Comparison of ENCODE assay signal across 23 mouse cellular contexts in genomic region chr17:30154861-30155260, GRCm38 (mm10).
DNase-seq lines count a peak whose midpoint lies in the region; ATAC-seq and TF ChIP-seq lines count a peak whose summit lies in the region.
"Had no signal": no experiment of that assay in that cellular context is flagged by ENCODE, and none has a peak within 500 bp of the region (broad histone marks: within the 10 kb centered on the region; RNA-seq: fewer than 3 reads in every experiment).

No protein-coding gene starts in this region.

- intact Hi-C loops in gastrocnemius, adult 2 months (cut with DNase I) = no loop called here
- intact Hi-C loops in heart, adult 2 months (cut with DNase I) = loop anchor here (5.0 kb wide), 1 partner anchor 37 kb away; no protein-coding TSS in a partner anchor

- TF ChIP-seq POLR2A in heart, adult 2 months (IDR thresholded peaks at IDR 0.05; ENCODE audit: insufficient read depth, low read depth, low read length) = no peak

- 0 out of 2 replicates have a peak overlapping the region, but pooled peaks have one; percentile 31 for H3K27ac ChIP-seq in gastrocnemius, adult 2 months
- peak overlapping the region; percentile 56 for H3K27ac ChIP-seq in heart, embryonic 15.5 days
- no peak overlapping the region for H3K27ac ChIP-seq in heart, adult 2 months
- 0 out of 2 replicates have a peak overlapping the region, but pooled peaks have one; percentile 17 for H3K27ac ChIP-seq in limb, embryonic 12.5 days
- no peak overlapping the region for H3K27ac ChIP-seq in limb, embryonic 10.5 days
- no peak overlapping the region for H3K27ac ChIP-seq in stomach, embryonic 16.5 days (ENCODE audit: low read length)
- H3K27ac ChIP-seq: embryonic facial prominence, embryonic 10.5 days; embryonic facial prominence, embryonic 15.5 days; hindbrain, embryonic 15.5 days; intestine, embryonic 15.5 days; layer of hippocampus, adult 2 months; left cerebral cortex, adult 2 months; liver, embryonic 13.5 days had no signal

- no peak for TF ChIP-seq CTCF in gastrocnemius, adult 2 months (IDR thresholded peaks at IDR 0.05)
- TF ChIP-seq CTCF in heart, adult 2 months (IDR thresholded peaks at IDR 0.05) = no peak

- WGBS in heart, embryonic 15.5 days = 35% methylated on average over 1 of the region's 1 CpGs
- 61% methylated on average over 1 of the region's 1 CpGs for WGBS in heart, adult 2 months
- WGBS in limb, embryonic 12.5 days = 75% methylated on average over 1 of the region's 1 CpGs
- WGBS in limb, embryonic 10.5 days = 50% methylated on average over 1 of the region's 1 CpGs
- 40% methylated on average over 1 of the region's 1 CpGs for WGBS in stomach, embryonic 16.5 days

- H3K4me3 ChIP-seq in gastrocnemius, adult 2 months = no peak overlapping the region
- no peak overlapping the region for H3K4me3 ChIP-seq in heart, embryonic 15.5 days
- H3K4me3 ChIP-seq in heart, adult 2 months = no peak overlapping the region
- H3K4me3 ChIP-seq in limb, embryonic 12.5 days (replicated peaks) = no peak overlapping the region
- H3K4me3 ChIP-seq in limb, embryonic 10.5 days = no peak overlapping the region
- H3K4me3 ChIP-seq in stomach, embryonic 16.5 days (replicated peaks; ENCODE audit: low read length) = no peak overlapping the region
- H3K4me3 ChIP-seq: embryonic facial prominence, embryonic 10.5 days; embryonic facial prominence, embryonic 15.5 days; hindbrain, embryonic 15.5 days; intestine, embryonic 15.5 days; layer of hippocampus, adult 2 months; left cerebral cortex, adult 2 months; liver, embryonic 13.5 days; midbrain, embryonic 15.5 days had no signal

- H3K9ac ChIP-seq in heart, embryonic 15.5 days = no peak overlapping the region
- H3K9ac ChIP-seq in heart, adult 2 months (ENCODE audit: low read depth, low read length) = no peak overlapping the region
- no peak overlapping the region for H3K9ac ChIP-seq in limb, embryonic 12.5 days (replicated peaks)
- no peak overlapping the region for H3K9ac ChIP-seq in stomach, embryonic 16.5 days (ENCODE audit: low read length)
- H3K9ac ChIP-seq: embryonic facial prominence, embryonic 15.5 days; hindbrain, embryonic 15.5 days; intestine, embryonic 15.5 days; liver, embryonic 13.5 days; midbrain, embryonic 15.5 days had no signal

- no peak for ATAC-seq in heart, embryonic 15.5 days (replicated peaks; ENCODE audit: insufficient number of reproducible peaks, insufficient read depth, low FRiP score, low read depth)
- no peak for ATAC-seq in limb, embryonic 12.5 days (ENCODE audit: insufficient number of reproducible peaks, insufficient read depth, low FRiP score, low TSS enrichment, low read depth)
- peak; percentile 21; the same call in 1 of the 2 replicates for ATAC-seq in stomach, embryonic 16.5 days (ENCODE audit: insufficient read depth, low FRiP score)
- ATAC-seq: forebrain, embryonic 16.5 days; intestine, embryonic 15.5 days; midbrain, embryonic 15.5 days; Patski had no signal

- H3K27me3 ChIP-seq in heart, embryonic 15.5 days = no peaks in the 10 kb centered on the region
- H3K27me3 ChIP-seq in heart, adult 2 months (ENCODE audit: control insufficient read depth, insufficient read depth, low read length) = no peaks in the 10 kb centered on the region
- H3K27me3 ChIP-seq in limb, embryonic 12.5 days = no peaks in the 10 kb centered on the region
- no peaks in the 10 kb centered on the region for H3K27me3 ChIP-seq in limb, embryonic 10.5 days (ENCODE audit: low read depth, poor library complexity, severe bottlenecking)
- H3K27me3 ChIP-seq in stomach, embryonic 16.5 days (ENCODE audit: control insufficient read depth, insufficient read depth, low read length) = no peaks in the 10 kb centered on the region
- H3K27me3 ChIP-seq: embryonic facial prominence, embryonic 15.5 days; hindbrain, embryonic 15.5 days; intestine, embryonic 15.5 days; liver, embryonic 13.5 days; midbrain, embryonic 15.5 days; Patski had no signal

- no peak overlapping the region for H3K4me2 ChIP-seq in heart, embryonic 15.5 days
- no peak overlapping the region for H3K4me2 ChIP-seq in limb, embryonic 12.5 days
- H3K4me2 ChIP-seq in stomach, embryonic 16.5 days (ENCODE audit: low read depth, low read length) = no peak overlapping the region
- H3K4me2 ChIP-seq: embryonic facial prominence, embryonic 15.5 days; hindbrain, embryonic 15.5 days; intestine, embryonic 15.5 days; liver, embryonic 13.5 days; midbrain, embryonic 15.5 days had no signal

- H3K9me3 ChIP-seq in heart, embryonic 15.5 days (replicated peaks) = no peaks in the 10 kb centered on the region
- no peaks in the 10 kb centered on the region for H3K9me3 ChIP-seq in limb, embryonic 12.5 days
- no peaks in the 10 kb centered on the region for H3K9me3 ChIP-seq in limb, embryonic 10.5 days (replicated peaks)
- H3K9me3 ChIP-seq in stomach, embryonic 16.5 days (replicated peaks; ENCODE audit: control insufficient read depth, low read length) = no peaks in the 10 kb centered on the region
- H3K9me3 ChIP-seq: embryonic facial prominence, embryonic 10.5 days; embryonic facial prominence, embryonic 15.5 days; hindbrain, embryonic 15.5 days; intestine, embryonic 15.5 days; liver, embryonic 13.5 days; midbrain, embryonic 15.5 days had no signal

- TF ChIP-seq EP300 in heart, adult 2 months (IDR thresholded peaks at IDR 0.05; ENCODE audit: insufficient read depth, low read depth, low read length) = no peak

- peaks cover 5% of the 10 kb centered on the region; the same call in 1 of the 2 replicates for H3K79me2 ChIP-seq in heart, adult 2 months (replicated peaks; ENCODE audit: control insufficient read depth, insufficient read depth, low read length)

- peak; percentile 16 for DNase-seq in gastrocnemius, adult 2 months
- DNase-seq in gastrocnemius, postnatal 25 days = no peak
- no peak for DNase-seq in heart, adult 2 months
- no peak for DNase-seq in limb, embryonic 10.5 days (ENCODE audit: low spot score)
- DNase-seq: adrenal gland, postnatal 10 days; kidney, adult 2 months; kidney, postnatal 36 days; liver, embryonic 13.5 days; lung, adult 18-20 months; lung, postnatal 10 days; right cerebral cortex, postnatal 4 days had no signal

- peaks cover 60% of the 10 kb centered on the region for H3K4me1 ChIP-seq in heart, embryonic 15.5 days (replicated peaks)
- H3K4me1 ChIP-seq in heart, adult 2 months (ENCODE audit: control insufficient read depth, insufficient read depth, low read length) = peaks cover 11% of the 10 kb centered on the region
- peaks cover 27% of the 10 kb centered on the region for H3K4me1 ChIP-seq in limb, embryonic 12.5 days (replicated peaks)
- H3K4me1 ChIP-seq in limb, embryonic 10.5 days = peaks cover 37% of the 10 kb centered on the region
- H3K4me1 ChIP-seq in stomach, embryonic 16.5 days (ENCODE audit: control insufficient read depth, insufficient read depth, low read length) = peaks cover 8% of the 10 kb centered on the region

- H3K36me3 ChIP-seq in heart, embryonic 15.5 days = no peaks in the 10 kb centered on the region
- H3K36me3 ChIP-seq in heart, adult 2 months (ENCODE audit: control insufficient read depth, insufficient read depth, low read length) = peaks cover 9% of the 10 kb centered on the region; the same call in 1 of the 2 replicates
- peaks cover 3% of the 10 kb centered on the region; the same call in 1 of the 2 replicates for H3K36me3 ChIP-seq in limb, embryonic 12.5 days
- H3K36me3 ChIP-seq in limb, embryonic 10.5 days = peaks cover 8% of the 10 kb centered on the region; the same call in 1 of the 2 replicates
- no peaks in the 10 kb centered on the region for H3K36me3 ChIP-seq in stomach, embryonic 16.5 days (ENCODE audit: control insufficient read depth, insufficient read depth, low read length)
- H3K36me3 ChIP-seq: embryonic facial prominence, embryonic 10.5 days; embryonic facial prominence, embryonic 15.5 days; hindbrain, embryonic 15.5 days; midbrain, embryonic 15.5 days had no signal

Comparison
In these comparisons a context has a peak if more than half of its experiments do, and no peak if none do; other contexts are left out.
1. H3K27ac ChIP-seq: peak in gastrocnemius, adult 2 months (single experiment), heart, embryonic 15.5 days (single experiment) and limb, embryonic 12.5 days (single experiment); none in heart, adult 2 months (single experiment), limb, embryonic 10.5 days (single experiment) and stomach, embryonic 16.5 days (single experiment).